Mouse (Mus musculus) cerebellum, adult 18-20 months (tissue): Measurements from ENCODE around the gene Eif4g3.

Experiments
- DNase-seq, 2 experiments: peaks; one replicate each; pipeline ENCODE4 v3.0.0; 2021

Eif4g3 gene

GRCm38 (mm10) chr4:137991240-137991639 lies 1.6 kb upstream of the Eif4g3 start:
- DNase-seq: no peak

- peak; percentile 100 for DNase-seq
These were observed 503 bp downstream of the Eif4g3 start for GRCm38 (mm10) chr4:137993291-137993758.

GRCm38 (mm10) chr4:137993821-137994561 lies 1.2 kb downstream of the Eif4g3 start:
- peak; percentile 53 to 68 for DNase-seq

DNA sequence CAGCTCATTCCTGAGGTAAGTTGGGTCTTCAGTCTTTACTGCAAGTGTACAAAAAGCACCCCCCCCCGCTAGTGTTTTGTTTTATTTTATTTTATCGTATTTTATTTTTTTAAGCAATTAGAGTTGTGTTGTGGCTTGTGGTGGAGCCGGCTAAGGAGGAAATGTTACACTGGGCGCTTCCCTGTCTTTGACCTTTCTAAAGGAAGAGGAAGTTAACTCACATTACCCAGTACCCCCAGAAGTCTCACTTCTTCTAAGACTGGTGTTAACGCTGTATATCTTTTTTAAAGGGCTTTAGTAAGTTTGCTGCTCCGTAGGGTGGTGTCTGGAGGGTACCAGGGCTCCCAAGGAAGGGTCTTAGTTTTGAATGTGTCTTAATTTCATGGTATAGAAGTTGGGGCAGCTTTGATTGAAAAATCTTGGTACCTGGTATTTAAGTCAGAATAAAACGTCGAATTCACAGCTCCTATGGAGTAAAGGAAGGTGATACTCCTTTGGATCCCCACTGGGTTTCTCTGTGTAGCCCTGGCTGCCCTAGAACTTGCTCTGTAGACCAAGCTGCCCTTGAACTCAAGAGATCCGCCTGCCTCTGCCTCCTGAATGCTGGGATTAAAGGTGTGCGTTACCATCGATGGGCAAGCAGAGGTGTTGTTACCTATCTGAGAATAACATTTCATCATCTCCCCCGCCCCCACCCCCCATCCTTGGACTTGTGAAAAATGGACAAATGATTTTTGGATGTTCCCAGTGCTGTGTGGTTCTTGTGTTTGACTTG lies 1.9 kb downstream of the Eif4g3 start:
- DNase-seq: no peak

DNA sequence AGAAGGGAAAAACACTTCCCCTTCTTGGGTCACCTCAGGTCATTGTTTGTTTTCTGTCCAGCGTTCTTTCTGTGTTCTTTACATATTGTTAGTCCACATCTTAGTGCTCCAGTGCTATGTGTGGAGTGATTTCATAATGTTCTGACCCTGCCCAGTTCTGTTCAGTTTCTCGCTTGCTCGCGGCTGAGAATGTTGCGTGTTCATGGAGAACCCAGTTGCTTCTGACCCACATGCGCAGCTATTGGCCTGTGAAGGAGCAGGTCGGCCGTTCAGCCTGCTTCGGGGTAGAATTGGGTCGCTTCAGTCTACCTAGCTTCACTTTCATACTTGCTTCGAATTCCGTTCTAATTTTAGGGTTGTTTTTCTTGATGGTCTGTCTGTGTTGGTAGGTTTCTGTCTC lies 2.6 kb downstream of the Eif4g3 start:
- peak; percentile 54 to 61 for DNase-seq

DNA sequence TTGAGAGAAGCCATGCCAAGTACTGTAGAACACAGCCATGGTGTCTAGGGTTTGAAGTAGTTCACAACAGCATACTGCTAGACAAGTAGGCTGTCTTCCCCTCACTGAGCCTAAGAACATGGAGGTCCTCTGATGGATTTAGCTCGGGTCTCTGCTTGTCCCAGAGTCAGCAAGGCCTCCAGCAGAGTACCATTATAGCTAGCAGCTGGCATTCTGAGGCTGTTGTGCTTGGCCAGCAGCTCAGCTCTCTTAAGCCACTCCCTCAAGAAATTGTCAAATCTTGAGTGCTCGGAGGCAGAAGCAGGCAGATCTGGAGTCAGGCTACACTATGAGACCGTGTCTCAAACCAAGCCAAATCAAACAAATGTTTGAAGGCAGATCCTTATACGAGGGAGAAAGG lies 5.4 kb downstream of the Eif4g3 start:
- no peak for DNase-seq

GRCm38 (mm10) chr4:138000682-138001081 lies 7.9 kb downstream of the Eif4g3 start:
- peak; percentile 68 to 70 for DNase-seq

- no peak for DNase-seq
These were observed 11.2 kb downstream of the Eif4g3 start for GRCm38 (mm10) chr4:138003909-138004610.

- DNase-seq: no peak
These were observed 13.0 kb downstream of the Eif4g3 start for GRCm38 (mm10) chr4:138005781-138006180.

DNA sequence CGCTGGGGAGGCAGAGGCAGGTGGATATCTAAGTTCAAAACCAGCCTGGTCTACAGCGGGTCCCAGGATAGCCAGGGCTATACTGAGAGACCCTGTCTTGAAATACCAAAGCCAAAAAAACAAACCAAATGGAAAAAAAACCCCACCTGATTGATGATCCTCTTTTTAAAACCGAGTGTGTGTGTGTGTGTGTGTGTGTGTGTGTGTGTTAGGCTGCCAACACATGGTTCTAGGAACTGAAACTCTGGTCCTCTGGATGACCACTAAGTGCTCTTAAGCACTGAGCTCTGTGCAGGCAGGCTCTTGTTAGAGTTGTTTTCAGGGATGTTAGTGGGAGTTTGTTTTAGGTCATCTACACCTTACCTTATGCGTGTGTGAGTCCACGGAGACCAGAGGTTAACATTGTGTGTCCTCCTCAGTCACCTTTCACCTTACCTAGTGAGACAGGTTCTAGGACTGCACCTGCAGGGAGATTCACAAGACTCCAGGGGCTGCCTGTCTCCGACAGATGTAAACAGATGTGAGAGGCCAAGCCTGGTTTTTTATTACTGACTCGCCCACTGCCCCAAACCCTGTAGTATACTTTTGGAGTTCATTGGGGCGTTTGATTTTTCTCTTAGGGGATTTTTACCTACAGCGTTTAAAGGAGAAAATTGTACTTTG lies 14.3 kb downstream of the Eif4g3 start:
- DNase-seq: no peak

GRCm38 (mm10) chr4:138008646-138009045 lies 15.8 kb downstream of the Eif4g3 start:
- DNase-seq: no peak

DNA sequence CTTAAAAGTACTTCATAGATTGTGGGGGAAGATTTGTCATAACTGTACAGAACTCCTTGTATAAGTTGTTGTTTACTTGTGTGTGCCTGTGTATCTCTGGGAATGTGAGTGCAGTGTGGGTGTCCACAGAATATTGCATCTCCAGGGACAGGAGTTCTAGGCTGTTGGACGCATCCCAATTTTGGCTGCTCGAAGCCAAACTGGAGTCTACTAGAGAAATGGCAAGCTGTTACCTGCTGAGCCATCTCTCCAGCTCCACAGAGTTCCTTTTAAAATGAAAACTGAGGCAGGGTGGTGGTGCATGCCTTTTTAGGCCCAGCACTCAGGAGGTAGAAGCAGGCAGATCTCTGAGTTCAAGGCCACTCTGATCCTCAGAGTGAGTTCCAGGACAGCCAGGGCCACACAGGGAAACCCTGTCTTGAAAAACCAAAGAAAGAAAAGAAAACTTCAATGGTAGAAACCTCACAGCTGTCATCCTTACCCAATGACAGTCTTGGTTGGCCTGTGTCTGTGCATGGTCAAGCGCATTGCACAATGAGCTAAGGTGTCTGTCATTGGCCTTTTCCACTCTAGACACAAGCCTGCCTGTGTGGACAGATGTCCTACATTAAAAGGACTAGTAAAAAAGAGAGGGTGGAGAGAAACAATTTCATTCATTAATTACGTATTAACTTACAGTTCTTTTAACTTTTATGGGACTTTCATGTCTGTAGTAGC lies 17.1 kb downstream of the Eif4g3 start:
- DNase-seq: peak; percentile 59 to 70

GRCm38 (mm10) chr4:138013723-138014479 lies 21.1 kb downstream of the Eif4g3 start:
- no peak for DNase-seq

DNA sequence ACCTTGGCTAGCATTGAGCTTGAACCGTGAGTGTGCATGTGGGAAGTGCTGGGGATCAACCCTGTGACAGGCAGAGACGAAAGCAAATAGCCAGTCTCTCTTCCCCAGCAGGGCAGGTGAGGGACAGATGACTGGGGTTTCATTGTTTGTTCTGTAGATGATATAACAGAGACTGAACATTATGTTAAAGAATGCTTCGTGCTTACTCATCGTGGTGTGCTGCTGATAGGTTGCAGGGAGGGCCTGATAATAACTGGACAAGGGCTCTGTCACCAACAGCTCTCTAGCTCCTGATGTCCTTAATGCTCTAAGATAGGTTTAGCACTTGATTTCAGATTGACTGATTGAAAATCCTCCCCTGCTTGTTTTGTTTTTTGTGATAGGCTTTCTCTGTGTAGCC lies 23.1 kb downstream of the Eif4g3 start:
- no peak for DNase-seq

- DNase-seq: no peak
These were observed 24.3 kb downstream of the Eif4g3 start for GRCm38 (mm10) chr4:138017085-138017637.

DNA sequence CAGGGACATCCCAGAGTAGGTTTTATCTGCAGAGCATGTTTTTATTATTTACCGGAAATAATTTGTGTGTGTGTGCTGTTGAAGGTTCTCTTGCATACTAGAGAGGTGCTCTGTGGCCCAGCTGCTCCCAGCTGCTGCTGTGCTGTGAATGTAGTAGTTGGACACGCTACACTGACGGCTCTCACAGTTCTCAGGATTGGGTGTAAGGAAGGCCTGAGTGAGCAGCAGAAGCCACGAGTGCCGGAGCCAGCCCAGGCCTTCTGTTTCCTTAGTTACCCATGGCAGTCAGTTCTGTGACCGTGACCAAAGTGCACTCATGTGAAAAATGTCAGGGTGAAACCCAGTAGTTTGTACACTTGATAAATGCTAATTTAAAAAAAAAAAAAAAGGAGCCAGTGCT lies 25.2 kb downstream of the Eif4g3 start:
- peak in 1 of 2 experiments; percentile 43 for DNase-seq

GRCm38 (mm10) chr4:138020231-138020630 lies 27.4 kb downstream of the Eif4g3 start:
- DNase-seq: peak in 1 of 2 experiments; percentile 49

GRCm38 (mm10) chr4:138021651-138022050 lies 28.8 kb downstream of the Eif4g3 start:
- no peak for DNase-seq

GRCm38 (mm10) chr4:138022761-138023160 lies 29.9 kb downstream of the Eif4g3 start:
- no peak for DNase-seq

GRCm38 (mm10) chr4:138023403-138024100 lies 30.7 kb downstream of the Eif4g3 start:
- no peak for DNase-seq
